Mouse (Mus musculus): ENCODE results near the gene Nhlrc1.

- TF ChIP-seq CTCF (IDR thresholded peaks at IDR 0.05; ENCODE audit: extremely low read depth, insufficient read depth, low read length) (no peak), POLR2A (IDR thresholded peaks at IDR 0.05; ENCODE audit: extremely low read depth, insufficient read depth, low read length) (no peak)
These were observed 30.8 kb downstream of the Nhlrc1 start for GRCm38 (mm10) chr13:46983878-46984277.
